Mouse (Mus musculus) layer of hippocampus, adult 9-11 months (tissue): ENCODE data around the gene Igflr1.

Source experiments
- DNase-seq: peaks from one replicate; pipeline ENCODE4 v3.0.0; 2022

Gene Igflr1

GRCm38 (mm10) chr7:30553810-30554584 lies 11.2 kb upstream of the Igflr1 start:
- no peak for DNase-seq

GRCm38 (mm10) chr7:30556894-30557536 lies 8.2 kb upstream of the Igflr1 start:
- DNase-seq: no peak

DNA sequence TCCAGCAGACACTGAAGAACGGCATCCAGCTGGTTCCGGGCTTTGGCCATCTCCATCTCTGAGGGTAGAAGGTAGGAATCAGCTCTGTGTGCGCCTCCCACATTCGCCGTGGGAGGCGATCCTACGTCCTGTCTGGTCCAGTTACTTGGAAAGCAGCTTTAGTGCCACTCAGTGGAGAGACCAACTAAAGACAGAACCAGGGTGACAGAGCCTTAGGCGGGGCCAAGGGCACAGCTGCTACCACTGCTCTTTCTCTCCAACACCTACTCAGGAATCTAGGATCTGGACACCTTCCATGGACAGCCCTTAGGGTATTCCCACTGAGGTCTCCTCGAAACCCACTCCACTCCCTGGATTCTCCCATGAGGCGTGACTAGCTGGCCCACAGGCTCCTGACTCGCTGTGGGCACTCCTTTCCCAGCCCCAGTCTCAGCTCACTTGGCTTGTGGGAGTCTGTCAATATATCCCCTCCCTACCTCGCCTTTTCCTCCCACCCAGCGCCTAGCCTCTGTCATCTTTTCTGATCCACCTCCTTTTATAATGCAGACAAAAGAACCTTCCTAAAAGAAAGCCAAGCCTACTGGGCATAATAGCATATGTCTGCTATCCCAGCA lies 7.2 kb upstream of the Igflr1 start:
- no peak for DNase-seq

- no peak for DNase-seq
Measured at GRCm38 (mm10) chr7:30558656-30559442, 6.4 kb upstream of the Igflr1 start.

DNA sequence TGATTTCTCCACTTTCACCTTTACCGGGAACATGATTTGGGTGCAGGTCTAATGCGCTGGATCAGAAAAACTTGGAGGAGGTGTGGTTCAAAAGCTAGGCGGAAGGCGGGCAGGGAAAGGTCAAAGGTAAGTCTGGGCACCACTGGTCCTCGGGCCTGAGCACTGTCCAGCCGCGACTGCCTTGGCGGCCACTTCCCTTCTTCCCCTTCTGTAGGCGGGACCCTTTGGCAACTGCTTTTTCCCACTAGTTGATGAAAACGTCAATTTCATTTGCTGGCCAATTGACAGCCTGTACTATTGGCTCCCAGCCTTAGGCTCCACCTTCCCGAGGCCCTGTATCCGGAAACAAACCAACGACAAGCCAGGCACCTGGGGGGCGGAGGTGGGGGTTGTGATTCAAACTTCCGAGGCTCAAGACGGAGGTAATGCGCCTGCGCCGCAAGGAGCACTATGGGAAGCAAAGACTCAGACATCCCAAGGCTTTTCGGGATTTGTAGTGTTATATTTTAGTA lies 5.7 kb upstream of the Igflr1 start, which contains the start of gene Lin37:
TSS of gene Lin37 (minus strand) at position 396 of the 512 bp plus-strand sequence.
- peak; percentile 99 for DNase-seq

GRCm38 (mm10) chr7:30560296-30560695 lies 4.9 kb upstream of the Igflr1 start:
- DNase-seq: no peak

- DNase-seq: no peak
Measured at GRCm38 (mm10) chr7:30562526-30563116, 2.6 kb upstream of the Igflr1 start.

GRCm38 (mm10) chr7:30563117-30563905 lies 1.9 kb upstream of the Igflr1 start, which contains the start of the genes U2af1l4, Gm49396 and Psenen:
U2af1l4 (plus strand) TSS chr7:30563301.
Gm49396 (plus strand) TSS chr7:30563344.
Psenen (minus strand) TSS chr7:30563627.
- DNase-seq: peak; percentile 97

- no peak for DNase-seq
Measured at GRCm38 (mm10) chr7:30563906-30564280, 1.3 kb upstream of the Igflr1 start.

GRCm38 (mm10) chr7:30566033-30566432 lies 806 bp downstream of the Igflr1 start:
- DNase-seq: no peak

DNA sequence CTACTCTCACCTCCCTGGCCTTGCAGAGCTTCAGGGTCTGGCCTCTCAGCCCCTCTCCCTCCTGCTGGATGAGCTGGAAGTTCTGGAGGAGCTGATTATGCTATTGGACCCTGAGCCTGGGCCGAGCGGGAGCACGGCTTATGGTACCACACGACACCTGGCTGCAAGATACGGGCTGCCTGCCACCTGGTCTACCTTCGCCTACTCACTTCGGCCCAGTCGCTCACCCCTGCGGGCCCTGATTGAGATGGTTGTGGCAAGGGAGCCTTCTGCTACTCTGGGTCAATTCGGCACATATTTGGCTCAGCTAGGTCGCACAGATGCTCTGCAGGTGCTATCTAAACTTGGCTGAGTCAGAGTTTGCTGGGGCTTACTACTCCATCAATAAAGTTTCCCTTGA lies 2.3 kb downstream of the Igflr1 start:
- DNase-seq: no peak

DNA sequence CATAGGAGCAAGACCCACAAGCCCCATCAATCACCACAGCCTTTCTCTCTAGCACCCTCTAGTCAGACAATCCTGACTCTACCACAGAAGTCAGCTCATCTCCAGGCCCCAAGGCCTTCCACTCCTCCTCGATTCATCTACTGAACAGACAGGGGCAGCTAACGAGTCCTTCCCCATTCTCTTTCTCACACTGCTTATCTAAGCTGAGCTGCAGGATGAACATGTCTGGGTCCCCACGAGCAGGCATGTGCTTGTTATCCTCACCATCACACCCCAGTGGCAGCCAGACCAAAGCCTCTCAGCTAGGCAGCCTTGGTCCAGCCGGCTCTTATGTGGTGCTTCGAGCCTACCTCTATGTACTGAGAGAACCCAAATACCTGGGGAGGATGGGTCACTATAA lies 7.2 kb downstream of the Igflr1 start:
- no peak for DNase-seq

- DNase-seq: no peak
Measured at GRCm38 (mm10) chr7:30572969-30573368, 7.7 kb downstream of the Igflr1 start.

GRCm38 (mm10) chr7:30579950-30580349 lies 14.7 kb downstream of the Igflr1 start:
- no peak for DNase-seq

GRCm38 (mm10) chr7:30581547-30581946 lies 16.3 kb downstream of the Igflr1 start:
- no peak for DNase-seq

DNA sequence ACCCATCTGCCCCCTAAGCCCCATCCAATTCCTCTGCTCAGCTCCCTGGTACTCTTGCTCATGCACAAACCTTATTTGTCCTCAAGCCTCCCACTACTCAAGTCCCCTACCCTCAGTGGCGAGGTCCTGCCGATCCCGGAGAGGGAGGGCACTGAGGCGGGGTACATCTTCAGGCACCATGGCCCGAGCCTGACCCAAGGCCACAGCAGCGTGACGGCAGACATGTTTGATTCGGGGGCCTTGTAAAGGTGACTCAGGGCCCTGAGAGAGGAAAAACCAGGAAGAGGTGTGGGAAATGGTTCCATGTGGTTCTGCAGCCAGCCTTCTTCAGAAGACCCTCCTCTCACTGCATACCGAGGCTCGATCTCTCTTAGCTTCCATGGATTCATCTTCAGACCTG lies 19.1 kb downstream of the Igflr1 start:
- no peak for DNase-seq

GRCm38 (mm10) chr7:30585170-30585569 lies 19.9 kb downstream of the Igflr1 start:
- DNase-seq: no peak

GRCm38 (mm10) chr7:30586455-30587020 lies 21.3 kb downstream of the Igflr1 start:
- DNase-seq: no peak

- DNase-seq: no peak
Measured at GRCm38 (mm10) chr7:30587842-30588667, 22.8 kb downstream of the Igflr1 start.
